Mouse (Mus musculus): ENCODE data around the gene Hdgfl3. TPM values are rescaled to one million over a fixed set of nuclear protein-coding genes. Genes with fewer than 3 reads are reported as not detected.

The Hdgfl3 gene
- total and polyA plus RNA-seq, 3 experiments, result 0.16 TPM; not detected in 2

GRCm38 (mm10) chr7:81945398-81945797, 11.1 kb upstream of the Hdgfl3 start:
- TF ChIP-seq GATA2 (IDR thresholded peaks at IDR 0.05; ENCODE audit: borderline replicate concordance, low read depth, low read length) (no peak), POLR2AphosphoS5 (IDR thresholded peaks at IDR 0.05; ENCODE audit: insufficient replicate concordance, low read depth, low read length) (no peak)
- no peaks in the 10 kb centered on the region for H3K4me1 ChIP-seq (ENCODE audit: insufficient read depth, low read depth, low read length)
- H3K4me3 ChIP-seq (ENCODE audit: low read depth, low read length), result no peak overlapping the region
- H3K9me3 ChIP-seq (replicated peaks), result no peaks in the 10 kb centered on the region
- H3K27me3 ChIP-seq (ENCODE audit: insufficient read depth, low read length), result no peaks in the 10 kb centered on the region
- DNase-seq (ENCODE audit: low spot score) (no peak), ATAC-seq (ENCODE audit: extremely low read depth, insufficient number of reproducible peaks, low FRiP score, poor library complexity, severe bottlenecking) (no peak)
- H3K36me3 ChIP-seq (replicated peaks), result no peaks in the 10 kb centered on the region

GRCm38 (mm10) chr7:81934806-81935205, 533 bp upstream of the Hdgfl3 start:
- Histone ChIP-seq H3K27me3 (ENCODE audit: insufficient read depth, low read length) (no peaks in the 10 kb centered on the region; the same call in 1 of the 2 replicates), H3K36me3 (replicated peaks) (no peaks in the 10 kb centered on the region), H3K9me3 (replicated peaks) (peaks cover 18% of the 10 kb centered on the region), H3K4me1 (ENCODE audit: insufficient read depth, low read depth, low read length) (no peaks in the 10 kb centered on the region), H3K4me3 (ENCODE audit: low read depth, low read length) (no peak overlapping the region)
- no peak for TF ChIP-seq GATA2 (IDR thresholded peaks at IDR 0.05; ENCODE audit: borderline replicate concordance, low read depth, low read length)
- TF ChIP-seq GATA1 (IDR thresholded peaks at IDR 0.05; ENCODE audit: borderline replicate concordance, low read length), result no peak
- no peak for TF ChIP-seq POLR2AphosphoS5 (IDR thresholded peaks at IDR 0.05; ENCODE audit: insufficient replicate concordance, low read depth, low read length)
- no peak for TF ChIP-seq CTCF (IDR thresholded peaks at IDR 0.05; ENCODE audit: low read depth, low read length)
- no peak for TF ChIP-seq TAL1 (conservative IDR thresholded peaks at IDR 0.05; ENCODE audit: low read depth, low read length)
- no peak for ATAC-seq (ENCODE audit: extremely low read depth, insufficient number of reproducible peaks, low FRiP score, poor library complexity, severe bottlenecking)
- no peak for DNase-seq (ENCODE audit: low spot score)

GRCm38 (mm10) chr7:81933601-81934266, 539 bp downstream of the Hdgfl3 start:
- ATAC-seq (ENCODE audit: extremely low read depth, insufficient number of reproducible peaks, low FRiP score, poor library complexity, severe bottlenecking) (no peak), DNase-seq (ENCODE audit: low spot score) (no peak)
- H3K27me3 ChIP-seq (ENCODE audit: insufficient read depth, low read length), result no peaks in the 10 kb centered on the region; the same call in 1 of the 2 replicates
- TF ChIP-seq GATA1 (IDR thresholded peaks at IDR 0.05; ENCODE audit: borderline replicate concordance, low read length), result no peak
- TF ChIP-seq POLR2AphosphoS5 (IDR thresholded peaks at IDR 0.05; ENCODE audit: insufficient replicate concordance, low read depth, low read length), result no peak
- TF ChIP-seq TAL1 (conservative IDR thresholded peaks at IDR 0.05; ENCODE audit: low read depth, low read length), result no peak
- TF ChIP-seq CTCF (IDR thresholded peaks at IDR 0.05; ENCODE audit: low read depth, low read length), result no peak
- no peak for TF ChIP-seq GATA2 (IDR thresholded peaks at IDR 0.05; ENCODE audit: borderline replicate concordance, low read depth, low read length)
- H3K4me3 ChIP-seq (ENCODE audit: low read depth, low read length), result no peak overlapping the region; the same call in 1 of the 2 replicates
- H3K9me3 ChIP-seq (replicated peaks), result peaks cover 18% of the 10 kb centered on the region
- H3K36me3 ChIP-seq (replicated peaks), result no peaks in the 10 kb centered on the region
- no peaks in the 10 kb centered on the region for H3K4me1 ChIP-seq (ENCODE audit: insufficient read depth, low read depth, low read length)

- no peaks in the 10 kb centered on the region for H3K36me3 ChIP-seq (replicated peaks)
- H3K27me3 ChIP-seq (ENCODE audit: insufficient read depth, low read length), result no peaks in the 10 kb centered on the region; the same call in 1 of the 2 replicates
- DNase-seq (ENCODE audit: low spot score) (no peak), ATAC-seq (ENCODE audit: extremely low read depth, insufficient number of reproducible peaks, low FRiP score, poor library complexity, severe bottlenecking) (no peak)
- peaks cover 18% of the 10 kb centered on the region for H3K9me3 ChIP-seq (replicated peaks)
- H3K4me1 ChIP-seq (ENCODE audit: insufficient read depth, low read depth, low read length), result no peaks in the 10 kb centered on the region
- H3K4me3 ChIP-seq (ENCODE audit: low read depth, low read length), result no peak overlapping the region
- TF ChIP-seq GATA1 (IDR thresholded peaks at IDR 0.05; ENCODE audit: borderline replicate concordance, low read length), result no peak
- TF ChIP-seq CTCF (IDR thresholded peaks at IDR 0.05; ENCODE audit: low read depth, low read length), result no peak
- no peak for TF ChIP-seq POLR2AphosphoS5 (IDR thresholded peaks at IDR 0.05; ENCODE audit: insufficient replicate concordance, low read depth, low read length)
- no peak for TF ChIP-seq TAL1 (conservative IDR thresholded peaks at IDR 0.05; ENCODE audit: low read depth, low read length)
- TF ChIP-seq GATA2 (IDR thresholded peaks at IDR 0.05; ENCODE audit: borderline replicate concordance, low read depth, low read length), result no peak
Observed at GRCm38 (mm10) chr7:81933061-81933600, 1.1 kb downstream of the Hdgfl3 start.

GRCm38 (mm10) chr7:81932521-81933045, 1.7 kb downstream of the Hdgfl3 start:
- H3K27me3 ChIP-seq (ENCODE audit: insufficient read depth, low read length), result no peaks in the 10 kb centered on the region; the same call in 1 of the 2 replicates
- peaks cover 18% of the 10 kb centered on the region for H3K9me3 ChIP-seq (replicated peaks)
- H3K4me1 ChIP-seq (ENCODE audit: insufficient read depth, low read depth, low read length), result no peaks in the 10 kb centered on the region
- H3K4me3 ChIP-seq (ENCODE audit: low read depth, low read length), result no peak overlapping the region
- no peaks in the 10 kb centered on the region for H3K36me3 ChIP-seq (replicated peaks)
- TF ChIP-seq GATA2 (IDR thresholded peaks at IDR 0.05; ENCODE audit: borderline replicate concordance, low read depth, low read length) (no peak), CTCF (IDR thresholded peaks at IDR 0.05; ENCODE audit: low read depth, low read length) (no peak), GATA1 (IDR thresholded peaks at IDR 0.05; ENCODE audit: borderline replicate concordance, low read length) (no peak), TAL1 (conservative IDR thresholded peaks at IDR 0.05; ENCODE audit: low read depth, low read length) (no peak), POLR2AphosphoS5 (IDR thresholded peaks at IDR 0.05; ENCODE audit: insufficient replicate concordance, low read depth, low read length) (no peak)
- no peak for ATAC-seq (ENCODE audit: extremely low read depth, insufficient number of reproducible peaks, low FRiP score, poor library complexity, severe bottlenecking)
- no peak for DNase-seq (ENCODE audit: low spot score)

GRCm38 (mm10) chr7:81928998-81929397, 5.3 kb downstream of the Hdgfl3 start:
- no peaks in the 10 kb centered on the region; the same call in 1 of the 2 replicates for H3K27me3 ChIP-seq (ENCODE audit: insufficient read depth, low read length)
- H3K36me3 ChIP-seq (replicated peaks), result no peaks in the 10 kb centered on the region
- ATAC-seq (ENCODE audit: extremely low read depth, insufficient number of reproducible peaks, low FRiP score, poor library complexity, severe bottlenecking) (no peak), DNase-seq (ENCODE audit: low spot score) (no peak)
- H3K4me3 ChIP-seq (ENCODE audit: low read depth, low read length), result no peak overlapping the region
- TF ChIP-seq GATA2 (IDR thresholded peaks at IDR 0.05; ENCODE audit: borderline replicate concordance, low read depth, low read length), result no peak
- TF ChIP-seq GATA1 (IDR thresholded peaks at IDR 0.05; ENCODE audit: borderline replicate concordance, low read length), result no peak
- no peak for TF ChIP-seq CTCF (IDR thresholded peaks at IDR 0.05; ENCODE audit: low read depth, low read length)
- no peak for TF ChIP-seq TAL1 (conservative IDR thresholded peaks at IDR 0.05; ENCODE audit: low read depth, low read length)
- no peak for TF ChIP-seq POLR2AphosphoS5 (IDR thresholded peaks at IDR 0.05; ENCODE audit: insufficient replicate concordance, low read depth, low read length)
- H3K9me3 ChIP-seq (replicated peaks), result peaks cover 9% of the 10 kb centered on the region
- no peaks in the 10 kb centered on the region for H3K4me1 ChIP-seq (ENCODE audit: insufficient read depth, low read depth, low read length)

Measured in G1E (cell line).